26 mouse cellular contexts compared by ENCODE assay signal in the genomic region with DNA sequence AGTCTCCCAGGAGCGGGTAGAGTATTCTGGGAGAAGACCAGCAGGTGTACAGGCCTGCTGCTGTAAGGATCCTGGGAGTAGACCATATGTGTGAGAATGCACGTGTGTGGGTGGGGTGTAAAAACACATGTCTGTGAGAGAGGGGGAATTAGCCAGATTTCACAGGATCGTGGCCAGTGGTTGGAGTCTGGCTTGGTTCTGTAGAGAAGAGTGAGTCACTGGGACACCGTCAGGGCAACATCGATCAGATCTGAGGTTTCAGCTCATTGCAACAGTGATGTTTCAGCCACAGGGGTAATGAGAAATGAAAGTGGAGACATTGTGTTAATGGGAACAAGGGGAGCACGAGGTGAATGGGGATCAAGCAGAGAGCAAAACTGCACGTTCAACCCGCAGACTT.
DNase-seq lines count a peak whose midpoint lies in the region; ATAC-seq and TF ChIP-seq lines count a peak whose summit lies in the region.
"Had no signal": no experiment of that assay in that cellular context is flagged by ENCODE, and none has a peak within 500 bp of the region (broad histone marks: within the 10 kb centered on the region; RNA-seq: fewer than 3 reads in every experiment).

No protein-coding gene starts in this region.

- no peak overlapping the region for H3K4me2 ChIP-seq in liver, embryonic 11.5 days
- no peak overlapping the region for H3K4me2 ChIP-seq in heart, embryonic 12.5 days
- H3K4me2 ChIP-seq: heart, embryonic 15.5 days; intestine, embryonic 15.5 days; limb, embryonic 15.5 days; midbrain, embryonic 11.5 days; neural tube, embryonic 13.5 days had no signal

- no peak overlapping the region for H3K9ac ChIP-seq in liver, embryonic 11.5 days (ENCODE audit: low read depth, low read length)
- no peak overlapping the region for H3K9ac ChIP-seq in heart, embryonic 12.5 days
- H3K9ac ChIP-seq: heart, embryonic 15.5 days; intestine, embryonic 15.5 days; limb, embryonic 15.5 days; liver, embryonic 14.5 days; neural tube, embryonic 13.5 days had no signal

- WGBS in liver, embryonic 11.5 days: 84% methylated on average over 8 of the region's 8 CpGs
- 83% methylated on average over 8 of the region's 8 CpGs for WGBS in heart, embryonic 12.5 days

- H3K36me3 ChIP-seq in liver, embryonic 11.5 days (ENCODE audit: control insufficient read depth, insufficient read depth, low read length): no peaks in the 10 kb centered on the region
- H3K36me3 ChIP-seq in heart, embryonic 12.5 days: no peaks in the 10 kb centered on the region
- H3K36me3 ChIP-seq: heart, embryonic 15.5 days; intestine, embryonic 15.5 days; limb, embryonic 10.5 days; limb, embryonic 15.5 days; neural tube, embryonic 13.5 days had no signal

- no peak overlapping the region for H3K4me3 ChIP-seq in layer of hippocampus, adult 2 months
- no peak overlapping the region for H3K4me3 ChIP-seq in liver, embryonic 11.5 days (ENCODE audit: low read depth, low read length)
- H3K4me3 ChIP-seq in heart, embryonic 12.5 days: no peak overlapping the region
- H3K4me3 ChIP-seq: gastrocnemius, adult 2 months; heart, embryonic 15.5 days; intestine, embryonic 15.5 days; limb, embryonic 10.5 days; limb, embryonic 15.5 days; neural tube, embryonic 13.5 days had no signal

- peak; percentile 38 to 52 for DNase-seq in layer of hippocampus, adult 2 months (ENCODE audit: low spot score in 2 of 2)
- DNase-seq in layer of hippocampus, postnatal 10 days (ENCODE audit: low spot score in 2 of 2): no peak
- DNase-seq in NIH3T3 (ENCODE audit: low read depth): peak; percentile 53
- DNase-seq in brain, adult 2 months (ENCODE audit: low read depth, low spot score): peak; percentile 65
- no peak for DNase-seq in liver, embryonic 11.5 days (ENCODE audit: low spot score)
- DNase-seq: adrenal gland, postnatal 25 days; cerebellum, adult 2 months; gastrocnemius, adult 2 months; gastrocnemius, postnatal 36 days; kidney, adult 2 months; lung, adult 2 months; lung, postnatal 14 days; spleen, adult 18-20 months had no signal

- H3K27me3 ChIP-seq in liver, embryonic 11.5 days (replicated peaks; ENCODE audit: control insufficient read depth, insufficient read depth, low read length): no peaks in the 10 kb centered on the region
- no peaks in the 10 kb centered on the region for H3K27me3 ChIP-seq in heart, embryonic 12.5 days (replicated peaks)
- H3K27me3 ChIP-seq: heart, embryonic 15.5 days; intestine, embryonic 15.5 days; limb, embryonic 15.5 days; neural tube, embryonic 13.5 days had no signal

- no peaks in the 10 kb centered on the region for H3K4me1 ChIP-seq in liver, embryonic 11.5 days (replicated peaks; ENCODE audit: control insufficient read depth, insufficient read depth, low read length)
- no peaks in the 10 kb centered on the region for H3K4me1 ChIP-seq in heart, embryonic 12.5 days (replicated peaks)
- H3K4me1 ChIP-seq: heart, embryonic 15.5 days; intestine, embryonic 15.5 days; limb, embryonic 10.5 days; limb, embryonic 15.5 days had no signal

- no peak overlapping the region for H3K27ac ChIP-seq in layer of hippocampus, adult 2 months
- no peak overlapping the region for H3K27ac ChIP-seq in liver, embryonic 11.5 days (ENCODE audit: low read depth, low read length)
- no peak overlapping the region for H3K27ac ChIP-seq in heart, embryonic 12.5 days (ENCODE audit: poor library complexity, severe bottlenecking)
- H3K27ac ChIP-seq: gastrocnemius, adult 2 months; heart, embryonic 15.5 days; intestine, embryonic 15.5 days; kidney, postnatal 0 days; limb, embryonic 10.5 days; limb, embryonic 15.5 days; liver, embryonic 14.5 days; neural tube, embryonic 13.5 days had no signal

- peak; percentile 83 for ATAC-seq in megakaryocyte progenitor cell, adult 5-6 weeks (replicated peaks; ENCODE audit: poor library complexity)
- no peak for ATAC-seq in liver, embryonic 11.5 days (replicated peaks; ENCODE audit: low FRiP score)
- no peak for ATAC-seq in heart, embryonic 12.5 days (ENCODE audit: insufficient number of reproducible peaks, low FRiP score)
- ATAC-seq: forebrain, embryonic 14.5 days; hindbrain, embryonic 16.5 days; intestine, embryonic 15.5 days; midbrain, embryonic 16.5 days had no signal

- TF ChIP-seq CTCF in layer of hippocampus, adult 2 months (conservative IDR thresholded peaks at IDR 0.05): no peak

- H3K9me3 ChIP-seq in liver, embryonic 11.5 days (ENCODE audit: control insufficient read depth, low read length): no peaks in the 10 kb centered on the region
- peaks cover 15% of the 10 kb centered on the region for H3K9me3 ChIP-seq in heart, embryonic 12.5 days (replicated peaks)
- H3K9me3 ChIP-seq: heart, embryonic 15.5 days; intestine, embryonic 15.5 days; limb, embryonic 10.5 days; limb, embryonic 15.5 days had no signal

Comparison
In these comparisons a context has a peak if more than half of its experiments do, and no peak if none do; other contexts are left out.
1. DNase-seq: peak in layer of hippocampus, adult 2 months (2 of 2), NIH3T3 (single experiment) and brain, adult 2 months (single experiment); none in layer of hippocampus, postnatal 10 days (0 of 2) and liver, embryonic 11.5 days (single experiment).